Mouse (Mus musculus): ENCODE measurements at regions not wholly inside any gene's neighbourhood (a gene's known extent, or its start where the extent isn't known, plus 50 kb on each side); places are given as distances from the start of the nearest gene placed in this dataset.

DNA sequence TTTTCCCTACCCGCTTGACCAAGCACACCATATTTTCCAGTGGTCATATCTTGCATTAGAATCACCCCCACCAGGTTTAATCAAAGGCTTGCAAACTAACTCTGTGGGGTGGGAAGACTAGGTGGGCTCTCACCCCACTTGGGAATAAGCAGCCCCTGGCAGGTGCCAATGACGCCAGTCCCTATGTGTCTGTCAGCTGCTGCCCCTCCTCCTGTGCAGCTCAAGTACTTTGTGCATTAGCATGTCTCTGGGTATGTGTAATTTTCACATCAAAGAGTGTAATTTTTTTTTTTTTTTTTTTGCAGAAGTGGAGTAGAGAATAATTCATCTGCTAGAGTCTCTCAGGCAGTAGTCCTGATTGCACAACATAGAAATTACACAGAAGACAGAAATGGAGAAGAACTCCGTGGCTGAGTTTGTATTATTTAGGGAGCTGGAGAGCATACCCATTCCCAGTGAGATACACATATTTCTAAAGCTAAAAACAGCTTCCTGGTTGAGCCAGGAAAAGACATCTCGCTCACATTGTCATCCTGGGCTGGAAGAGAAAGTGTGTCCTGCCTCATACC, 186.6 kb downstream of the Rybp start:
- no peak for DNase-seq (ENCODE audit: low spot score)

DNA sequence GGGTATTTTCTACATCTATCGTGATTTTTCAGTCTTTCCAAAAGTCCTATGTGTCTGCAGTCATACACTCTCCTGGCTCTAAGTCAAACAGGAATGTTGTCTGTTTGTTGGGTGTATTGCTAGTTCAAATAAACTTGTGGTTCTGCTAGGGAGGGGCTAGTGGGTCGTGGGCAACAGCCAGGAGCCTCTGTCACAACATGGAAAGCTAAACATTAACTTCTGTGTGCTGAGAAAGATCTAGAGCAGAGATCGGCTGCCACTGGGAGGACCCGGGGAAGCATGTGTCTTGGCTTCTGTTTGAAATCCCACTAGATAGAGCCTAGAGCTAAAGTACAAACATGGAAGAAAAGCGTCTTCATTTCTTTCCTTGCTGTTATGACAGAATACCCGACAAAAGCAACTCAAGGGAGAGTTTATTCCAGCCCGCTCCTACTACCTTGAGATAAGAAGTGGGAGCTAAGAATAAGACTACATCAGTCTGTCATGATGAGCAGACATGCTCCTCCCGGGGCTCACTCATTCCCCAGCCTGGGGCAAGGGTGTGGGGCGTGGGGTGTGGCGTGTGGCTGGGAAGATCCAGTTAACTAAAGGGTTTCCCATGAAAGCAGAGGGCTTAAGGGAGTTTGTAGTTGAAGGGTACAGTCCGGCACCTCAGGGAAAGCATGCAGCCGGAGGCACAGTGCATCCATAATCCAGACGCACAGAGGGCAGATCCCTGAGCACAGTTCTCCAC, 190.7 kb downstream of the Rybp start:
- DNase-seq (ENCODE audit: low spot score) = no peak

DNA sequence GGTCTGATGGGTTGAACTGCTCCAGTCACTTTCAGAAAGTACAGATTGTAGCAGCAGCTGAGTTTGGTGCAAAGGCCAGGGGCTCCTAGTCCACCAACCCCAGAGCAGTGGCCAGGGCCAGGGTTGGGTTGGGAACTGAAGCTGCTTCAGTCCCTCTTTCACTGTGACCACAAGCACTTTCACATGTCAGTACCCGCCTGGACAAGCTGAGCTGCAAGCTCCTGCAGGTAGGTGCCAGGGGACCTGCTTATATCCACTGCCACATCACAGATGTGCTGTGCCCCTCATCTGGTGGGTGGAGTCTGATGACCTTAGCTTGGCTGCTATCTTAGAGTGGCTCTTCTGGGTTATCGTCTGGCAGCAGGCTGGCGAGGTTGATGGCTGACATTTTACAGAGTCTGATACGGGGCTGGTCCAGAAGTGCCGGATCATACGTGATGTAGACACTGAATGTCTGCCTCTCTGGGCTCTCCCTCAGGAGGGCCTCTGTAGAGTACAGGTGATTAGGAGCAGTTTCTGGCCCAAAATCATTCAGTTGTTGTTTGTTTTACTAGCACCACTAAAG, 192.6 kb downstream of the Rybp start:
- DNase-seq (ENCODE audit: low spot score) = peak; percentile 40

DNA sequence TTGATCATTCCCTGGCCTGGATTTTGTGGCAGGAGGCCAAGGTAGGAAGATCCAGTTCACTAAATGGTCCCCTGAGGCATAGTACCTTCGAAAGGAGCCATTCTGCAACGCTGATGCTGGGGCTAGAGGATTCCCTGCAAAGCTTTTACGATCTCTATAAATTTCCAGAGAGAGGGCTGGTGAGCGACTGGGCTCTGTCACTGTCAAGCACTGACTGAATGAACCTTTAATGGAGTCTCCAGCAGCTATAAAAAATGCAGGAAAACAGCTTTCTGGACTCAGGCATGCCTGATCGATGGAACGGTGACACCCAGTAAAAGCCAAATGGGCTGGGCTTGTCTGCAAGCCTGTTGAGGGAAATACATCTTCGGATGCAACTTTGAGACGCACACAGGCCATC, 194.4 kb downstream of the Rybp start:
- no peak for DNase-seq (ENCODE audit: low spot score)

DNA sequence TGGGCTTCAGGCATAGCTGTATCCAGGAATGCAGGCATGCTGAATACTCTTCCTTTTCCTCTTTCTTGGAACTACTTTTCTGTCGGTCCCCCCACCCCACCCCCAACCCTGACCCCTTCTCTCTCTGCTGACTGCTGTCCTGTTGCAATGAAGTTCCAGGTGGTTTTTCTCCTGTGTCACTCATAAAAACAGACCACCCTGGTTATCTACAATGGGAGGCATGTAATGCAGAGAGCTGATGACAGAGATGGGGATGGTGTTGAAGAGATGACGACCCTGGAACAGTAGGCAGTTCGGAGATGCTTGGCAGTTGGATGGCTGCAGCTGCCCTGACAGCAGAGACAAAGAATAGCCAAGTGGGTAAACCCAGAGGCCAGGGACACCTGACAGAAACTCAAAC, 195.5 kb downstream of the Rybp start:
- DNase-seq (ENCODE audit: low spot score) = no peak

DNA sequence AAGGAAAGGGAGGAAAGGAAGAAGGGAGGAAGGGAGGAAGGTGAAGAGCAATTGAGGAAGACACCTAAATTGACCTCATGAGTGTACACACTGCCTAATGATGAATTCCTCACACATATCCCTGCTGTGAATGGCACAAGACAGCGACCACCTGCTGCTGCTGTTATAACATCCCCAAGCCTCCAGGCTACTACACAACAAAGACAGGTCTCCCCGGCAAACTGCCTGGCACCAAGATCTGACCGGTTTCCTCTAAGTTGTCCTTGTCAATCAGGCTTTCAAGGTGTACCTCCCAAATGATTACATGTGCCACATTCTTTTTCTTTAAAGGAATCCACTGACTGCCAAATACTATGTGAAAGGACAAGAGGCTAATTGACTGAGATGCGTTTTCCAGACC, 198.7 kb downstream of the Rybp start:
- DNase-seq (ENCODE audit: low spot score) = no peak

DNA sequence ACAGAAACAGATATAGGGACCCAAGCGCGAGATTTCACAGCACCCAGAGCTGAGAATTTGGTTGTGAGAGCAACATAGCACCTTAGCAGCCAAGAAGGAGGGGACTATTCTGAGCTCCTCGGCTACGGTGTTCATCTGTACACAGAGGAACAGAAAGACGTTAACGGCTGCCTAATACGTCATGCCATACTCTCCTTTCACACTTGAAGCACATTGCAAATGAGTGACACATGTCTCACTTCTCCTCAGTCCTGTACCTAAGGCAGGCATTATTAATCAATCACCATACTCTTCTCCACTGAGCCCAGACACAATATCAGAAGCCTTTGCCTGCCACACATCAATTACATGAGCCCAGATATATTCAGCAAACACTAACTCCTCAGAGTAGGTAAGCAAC, 200.5 kb downstream of the Rybp start:
- DNase-seq (ENCODE audit: low spot score) = no peak

DNA sequence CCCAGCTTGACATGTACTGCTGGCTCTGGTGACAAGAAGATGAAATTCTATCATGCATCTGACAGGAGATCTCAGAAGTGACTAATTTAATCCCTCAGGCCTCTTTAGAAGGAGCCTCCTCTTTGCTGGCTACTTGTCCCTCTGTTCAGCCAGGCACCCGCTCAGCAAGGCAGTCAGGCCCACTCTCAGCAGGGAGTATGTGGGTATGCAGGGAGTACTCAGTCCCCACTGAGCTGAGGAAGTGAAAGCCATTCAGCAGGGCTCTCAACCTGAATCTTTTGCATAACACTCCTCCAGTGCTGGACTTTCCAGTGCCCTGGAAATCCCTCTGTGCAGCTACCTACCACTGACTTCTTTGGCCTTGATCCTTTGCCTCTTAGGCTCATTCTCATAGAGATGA, 201.3 kb downstream of the Rybp start:
- DNase-seq (ENCODE audit: low spot score) = no peak

DNA sequence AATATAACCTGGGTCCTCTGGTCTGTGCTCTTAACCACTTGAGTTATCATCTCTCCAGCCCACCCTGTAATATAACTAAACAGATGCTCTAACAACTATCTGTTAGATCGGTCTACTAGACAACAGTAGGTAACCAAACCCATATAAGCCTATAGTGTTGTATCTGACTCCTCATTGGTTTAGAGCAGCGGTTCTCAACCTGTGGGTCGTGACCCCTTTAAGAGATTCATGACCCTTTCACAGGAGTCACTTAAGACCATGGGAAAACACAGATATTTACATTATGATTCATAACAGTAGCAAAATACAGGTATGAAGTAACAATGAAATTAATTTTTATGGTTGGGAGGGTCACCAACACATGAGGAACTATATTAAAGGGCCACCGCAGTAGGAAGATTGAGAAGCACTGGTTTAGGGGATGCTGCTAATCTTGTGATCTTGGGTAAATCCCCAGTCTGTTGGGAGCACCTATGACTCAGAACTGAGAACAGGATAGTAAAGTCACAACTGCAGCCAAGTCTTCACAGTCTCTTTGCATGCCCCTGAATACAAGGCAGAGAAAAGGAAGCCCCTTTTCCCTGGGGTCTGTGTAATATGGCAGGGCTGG, 203.3 kb downstream of the Rybp start:
- DNase-seq (ENCODE audit: low spot score) = no peak

DNA sequence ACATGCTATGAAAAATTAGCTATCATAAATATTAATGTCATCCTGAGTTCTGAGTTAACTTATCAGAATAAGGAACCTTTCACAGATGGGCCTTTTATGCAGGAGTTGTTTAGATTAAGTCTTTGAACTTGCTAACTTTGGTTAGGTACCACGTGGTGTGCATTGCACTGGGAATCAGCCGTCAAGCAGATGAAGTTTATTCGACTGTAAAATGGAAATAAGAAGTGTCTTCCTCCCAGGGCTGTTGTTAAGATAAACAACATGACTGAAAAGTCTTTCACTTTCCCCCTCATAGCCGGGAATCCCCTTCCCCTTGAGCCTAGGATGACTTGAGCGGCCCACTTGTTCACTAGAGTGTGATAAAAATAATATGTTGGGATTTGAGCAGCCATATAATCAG, 204.2 kb downstream of the Rybp start:
- DNase-seq (ENCODE audit: low spot score) = no peak

DNA sequence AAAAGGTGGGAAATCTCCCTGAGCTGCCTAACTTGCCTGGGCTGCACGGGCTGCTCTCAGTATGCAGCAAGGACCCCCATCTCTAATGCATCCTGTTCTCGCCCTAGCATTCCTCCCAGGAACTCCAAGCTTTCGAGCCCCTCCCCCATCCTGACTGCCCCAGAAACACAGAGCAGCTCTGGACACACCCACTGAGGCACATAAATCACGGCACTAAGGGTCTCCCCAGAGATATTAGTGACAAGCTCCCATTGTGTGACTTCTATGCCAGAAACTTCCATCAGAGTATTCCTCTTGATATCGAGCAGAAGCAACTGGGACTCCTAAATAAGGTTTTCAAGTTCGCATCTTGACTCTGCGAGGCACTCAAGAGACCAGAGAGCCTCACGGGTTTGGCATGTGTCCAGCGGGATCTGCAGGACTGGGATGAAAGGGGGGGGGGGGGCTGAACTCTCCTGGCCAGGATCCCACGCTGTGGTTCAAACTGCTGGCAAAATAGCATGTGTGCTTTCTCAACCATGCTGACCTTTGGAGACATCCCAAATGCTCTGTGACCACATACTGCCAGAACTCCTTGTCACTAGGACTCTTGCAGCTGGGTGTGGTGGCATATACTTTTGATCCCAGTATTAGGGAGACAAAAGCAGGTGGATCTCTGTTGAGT, 212.5 kb downstream of the Rybp start:
- no peak for DNase-seq (ENCODE audit: low spot score)

DNA sequence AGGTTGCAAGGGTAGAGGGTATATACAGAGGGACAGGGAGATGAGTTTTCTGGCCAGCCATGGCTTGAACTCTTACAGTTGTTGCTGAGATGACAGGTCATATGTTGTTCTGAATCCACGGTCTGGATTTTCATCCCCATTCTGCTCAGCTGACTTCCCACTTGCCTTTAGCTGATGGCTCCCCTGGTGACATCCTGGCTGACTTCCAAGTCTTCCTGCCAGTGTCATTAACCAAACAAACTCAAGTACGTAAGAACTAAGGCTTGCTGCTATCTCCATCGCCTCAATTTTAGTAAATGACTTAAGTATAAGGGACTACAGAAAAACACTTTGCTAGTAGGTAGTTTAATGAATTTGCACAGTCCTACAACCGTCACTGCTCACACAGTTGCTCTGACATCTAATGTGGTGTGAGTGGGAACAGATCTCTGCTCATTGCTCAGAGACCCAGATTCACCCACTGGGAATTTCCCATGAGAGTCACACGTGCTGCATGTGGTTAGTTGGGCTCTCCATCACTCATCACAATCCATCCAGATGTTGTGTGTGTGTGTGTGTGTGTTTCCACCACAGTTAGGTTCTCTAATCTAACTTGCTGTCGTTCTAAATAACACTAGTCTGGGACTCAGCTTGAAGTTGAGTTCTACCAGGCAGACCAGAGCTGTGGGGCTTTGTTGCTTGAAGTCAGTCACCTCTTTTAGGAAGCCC, 214.9 kb downstream of the Rybp start:
- no peak for DNase-seq (ENCODE audit: low spot score)

DNA sequence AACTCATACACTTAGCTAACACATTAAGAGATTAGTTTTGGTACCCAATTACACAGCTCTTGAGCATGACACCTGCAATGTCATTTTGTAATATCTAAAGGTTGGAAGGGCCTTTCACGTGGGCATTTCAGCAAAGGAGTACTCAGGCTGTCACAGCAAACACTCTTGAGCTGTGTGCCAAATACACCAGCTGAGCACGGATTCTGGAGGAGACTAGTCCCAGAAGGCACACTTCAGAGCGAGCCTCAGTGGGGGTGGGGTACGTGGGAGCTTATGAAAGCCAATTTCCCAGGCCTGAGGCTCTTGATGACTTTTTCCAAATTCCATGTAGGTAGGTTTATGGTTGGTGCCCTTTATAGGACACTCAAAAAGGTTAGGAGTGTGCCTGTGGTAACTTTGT, 218.1 kb downstream of the Rybp start:
- no peak for DNase-seq (ENCODE audit: low spot score)

DNA sequence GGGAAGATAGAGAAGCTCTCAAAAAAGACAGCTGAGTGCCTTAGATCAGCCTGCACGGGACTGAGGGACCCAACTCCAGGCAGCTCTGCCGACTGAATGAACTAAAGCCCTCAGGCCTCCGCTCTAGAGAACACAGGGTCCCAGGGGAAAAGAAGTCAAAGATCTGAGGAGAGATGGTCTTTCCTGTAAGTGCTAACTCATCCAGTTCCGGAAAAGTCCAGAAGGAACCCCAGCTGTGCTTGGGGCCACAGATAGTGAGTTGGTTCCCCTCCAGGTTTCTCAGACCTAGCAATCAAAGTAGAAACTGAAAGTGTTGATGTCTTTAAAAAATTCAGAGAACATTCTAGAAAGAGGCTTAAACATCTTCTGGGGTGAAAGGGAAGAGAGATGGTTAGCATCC, 220.0 kb downstream of the Rybp start:
- no peak for DNase-seq (ENCODE audit: low spot score)

DNA sequence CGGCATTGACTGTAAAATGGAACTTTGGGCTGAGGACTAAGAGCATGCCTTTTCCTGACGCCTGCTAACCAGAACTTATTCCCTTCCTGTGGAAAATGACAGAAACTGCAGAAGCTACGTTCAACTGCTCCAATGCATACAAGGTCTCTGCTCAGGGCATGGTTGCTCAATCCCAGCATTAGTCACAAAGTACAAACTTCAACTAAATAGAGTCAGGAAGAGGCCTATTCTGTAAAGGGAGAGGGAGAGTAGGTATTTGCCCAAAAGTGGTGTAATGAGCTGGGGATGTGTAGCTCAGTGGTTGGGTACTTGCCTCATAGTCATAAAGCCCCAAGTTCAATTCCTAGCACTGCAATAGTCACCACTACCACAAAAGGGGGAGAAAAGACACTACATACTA, 221.7 kb downstream of the Rybp start:
- DNase-seq (ENCODE audit: low spot score) = no peak

DNA sequence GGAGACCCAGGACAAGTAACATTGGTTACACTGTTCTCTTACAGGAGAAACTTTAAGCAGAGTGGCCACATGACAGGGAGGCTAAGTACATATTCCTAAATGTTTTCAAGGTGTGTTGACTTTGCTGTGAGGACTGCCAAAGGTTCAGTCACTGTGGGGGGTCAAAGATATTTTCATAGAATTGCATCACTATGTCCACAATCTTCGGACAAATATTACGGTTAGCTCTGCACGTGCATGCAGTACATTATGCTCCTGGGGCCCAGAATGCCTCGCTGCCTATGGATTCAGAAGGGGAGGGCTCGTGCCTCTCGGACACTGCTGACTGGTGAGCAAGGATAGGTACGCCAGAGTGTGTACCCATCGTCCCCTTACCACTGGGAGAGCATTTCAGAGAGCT, 224.3 kb downstream of the Rybp start:
- DNase-seq (ENCODE audit: low spot score) = no peak

DNA sequence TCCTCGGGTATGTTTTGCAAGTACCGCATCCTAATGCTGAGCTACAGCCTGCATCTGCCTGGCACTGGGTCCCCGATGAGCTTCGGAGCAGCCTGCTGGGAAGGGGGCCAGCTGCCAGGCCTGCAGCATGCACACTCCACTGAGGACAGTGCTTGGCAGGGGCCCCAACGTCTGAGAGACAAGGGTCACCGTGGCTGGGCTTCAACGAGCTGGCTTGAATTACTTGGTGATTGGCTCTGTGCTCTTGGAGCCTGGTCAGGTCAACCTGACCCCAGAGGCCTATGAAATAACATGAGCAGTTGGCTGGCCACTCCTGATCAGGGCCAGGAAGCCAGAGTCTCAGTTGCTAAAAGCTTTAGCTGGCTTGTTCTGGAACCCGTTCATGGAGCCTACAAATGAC, 227.5 kb downstream of the Rybp start:
- no peak for DNase-seq (ENCODE audit: low spot score)

DNA sequence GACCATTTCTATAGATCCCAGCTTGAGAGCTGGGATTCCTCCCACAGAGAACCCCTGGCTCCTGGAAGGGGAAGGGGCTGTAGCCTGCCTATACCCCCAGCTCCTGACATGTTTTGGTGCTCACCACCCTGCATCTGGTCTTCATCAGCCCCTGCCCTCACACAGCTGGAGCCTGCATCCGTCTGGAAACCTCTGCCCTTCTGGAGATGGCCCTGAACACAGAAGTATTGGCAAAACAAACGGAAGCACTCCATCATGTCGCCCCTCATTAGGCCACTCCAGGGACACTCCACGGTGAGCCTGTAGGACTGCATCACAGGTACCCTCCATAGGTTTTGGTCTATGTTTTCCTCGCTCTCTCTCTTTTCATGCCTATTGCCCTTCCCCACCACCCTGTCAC, 231.3 kb downstream of the Rybp start:
- DNase-seq (ENCODE audit: low spot score) = no peak

DNA sequence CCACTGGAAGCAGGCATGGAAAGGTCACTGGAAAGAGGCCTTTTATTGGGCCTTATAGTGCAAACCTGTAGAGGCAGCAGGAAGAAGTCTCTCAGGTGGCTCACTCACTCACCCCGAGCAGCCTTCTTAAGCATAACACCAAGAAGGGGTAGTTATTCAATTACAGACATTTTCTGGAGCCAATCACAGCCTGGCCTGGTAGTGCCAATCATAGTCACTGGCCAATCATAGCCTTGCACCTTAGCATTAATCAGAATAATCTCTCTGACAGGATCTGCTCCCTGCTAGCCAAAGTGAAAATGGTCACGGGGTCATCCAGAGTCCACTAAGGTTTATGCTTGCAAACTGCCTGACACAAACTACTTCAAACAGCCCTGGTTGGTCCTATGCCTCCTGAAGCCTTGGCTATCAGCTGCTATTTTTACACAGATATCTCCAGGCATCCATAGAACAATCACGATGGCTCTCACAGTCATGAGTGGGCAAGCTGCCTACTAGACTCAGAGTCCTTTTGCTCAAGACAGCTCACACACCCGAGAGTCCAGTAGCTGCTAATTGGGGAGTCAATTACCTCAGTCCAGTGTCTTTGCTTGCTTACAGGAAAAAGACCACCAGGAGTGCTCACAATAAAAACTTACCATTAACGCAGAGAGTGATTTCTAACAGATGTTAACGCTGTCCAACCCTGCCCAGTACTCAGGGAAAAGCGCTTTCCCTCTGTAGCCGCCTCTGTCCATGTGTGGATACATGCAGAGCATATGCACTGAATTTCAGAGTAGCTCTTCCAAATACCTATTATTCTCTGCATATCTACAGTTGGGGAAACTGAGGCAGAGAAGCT, 234.1 kb downstream of the Rybp start:
- no peak for DNase-seq (ENCODE audit: low spot score)

DNA sequence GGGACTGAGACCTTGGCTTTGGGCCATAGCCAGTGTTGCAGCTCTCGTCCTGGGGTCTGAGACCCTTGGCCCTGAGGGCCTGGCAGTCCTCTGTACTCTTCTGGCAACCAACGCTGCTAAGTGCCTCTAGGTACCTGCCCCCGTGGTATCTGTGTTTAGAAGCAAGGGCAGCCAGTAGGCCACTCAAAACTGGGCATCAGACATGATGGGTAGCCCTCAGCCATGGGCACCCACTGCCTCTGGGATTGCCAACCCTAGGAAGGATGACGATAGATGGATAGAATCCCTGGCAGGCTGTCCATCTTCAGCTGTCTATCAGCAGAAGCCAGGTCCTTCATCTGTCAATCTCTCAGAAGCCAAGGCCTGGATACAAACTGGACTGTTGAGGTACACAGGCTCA, 234.9 kb downstream of the Rybp start:
- no peak for DNase-seq (ENCODE audit: low spot score)

DNA sequence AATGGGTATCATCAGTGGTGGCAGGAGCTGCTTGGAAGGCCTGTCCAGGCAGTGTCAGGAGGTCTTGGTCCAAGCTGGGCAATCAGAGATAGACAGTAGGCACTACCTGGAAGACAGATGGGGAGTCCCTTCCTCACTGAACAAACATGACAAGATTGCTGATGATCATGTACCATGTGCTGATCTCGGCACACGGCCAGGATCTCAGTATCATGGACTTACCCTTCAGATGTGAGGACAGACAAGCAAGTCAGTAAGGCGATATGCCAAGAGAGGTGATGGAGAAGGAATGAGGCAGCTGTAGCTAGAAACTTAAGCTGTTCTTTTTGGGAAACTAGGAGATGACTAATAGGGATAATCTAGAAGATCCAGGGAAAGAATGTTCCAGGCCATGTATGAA, 238.2 kb downstream of the Rybp start:
- DNase-seq (ENCODE audit: low spot score) = no peak

All from spleen, adult 12 weeks (tissue).